Mouse (Mus musculus): ENCODE data around the gene Mdga1. TPM values are rescaled to one million over a fixed set of nuclear protein-coding genes. Genes with fewer than 3 reads are reported as not detected.

Gene Mdga1
- polyA plus RNA-seq, 1 experiment = 10.9 TPM

DNA sequence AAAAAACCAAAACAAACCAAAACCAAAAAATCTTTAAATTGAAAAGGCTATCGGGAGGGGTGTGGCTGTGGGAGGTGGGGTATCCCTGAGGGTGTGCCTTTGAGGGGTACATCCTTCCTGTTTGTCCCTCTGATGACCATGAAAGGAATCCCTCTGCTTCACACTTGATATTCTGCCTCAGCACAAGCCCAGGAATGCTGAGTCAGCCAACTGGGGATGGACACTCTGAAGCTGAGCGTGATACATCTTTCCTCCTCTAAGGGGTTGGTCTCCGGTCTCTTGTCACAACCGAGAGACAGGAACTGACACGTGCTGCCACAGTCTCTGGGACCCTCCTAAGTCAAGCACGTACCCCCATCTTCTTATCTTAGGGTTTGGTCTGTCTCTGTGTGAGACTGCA lies 37.1 kb downstream of the Mdga1 start:
- Histone ChIP-seq H3K4me3 (ENCODE audit: insufficient read depth, low read length) (no peak overlapping the region), H3K4me1 (ENCODE audit: control insufficient read depth, insufficient read depth, low read length) (no peaks in the 10 kb centered on the region; the same call in 1 of the 2 replicates), H3K27ac (ENCODE audit: insufficient read depth, low read length) (no peak overlapping the region)
- TF ChIP-seq CTCF (IDR thresholded peaks at IDR 0.05; ENCODE audit: extremely low read depth, insufficient read depth, low read length) (no peak), POLR2A (IDR thresholded peaks at IDR 0.05; ENCODE audit: extremely low read depth, insufficient read depth, low read length) (no peak)

DNA sequence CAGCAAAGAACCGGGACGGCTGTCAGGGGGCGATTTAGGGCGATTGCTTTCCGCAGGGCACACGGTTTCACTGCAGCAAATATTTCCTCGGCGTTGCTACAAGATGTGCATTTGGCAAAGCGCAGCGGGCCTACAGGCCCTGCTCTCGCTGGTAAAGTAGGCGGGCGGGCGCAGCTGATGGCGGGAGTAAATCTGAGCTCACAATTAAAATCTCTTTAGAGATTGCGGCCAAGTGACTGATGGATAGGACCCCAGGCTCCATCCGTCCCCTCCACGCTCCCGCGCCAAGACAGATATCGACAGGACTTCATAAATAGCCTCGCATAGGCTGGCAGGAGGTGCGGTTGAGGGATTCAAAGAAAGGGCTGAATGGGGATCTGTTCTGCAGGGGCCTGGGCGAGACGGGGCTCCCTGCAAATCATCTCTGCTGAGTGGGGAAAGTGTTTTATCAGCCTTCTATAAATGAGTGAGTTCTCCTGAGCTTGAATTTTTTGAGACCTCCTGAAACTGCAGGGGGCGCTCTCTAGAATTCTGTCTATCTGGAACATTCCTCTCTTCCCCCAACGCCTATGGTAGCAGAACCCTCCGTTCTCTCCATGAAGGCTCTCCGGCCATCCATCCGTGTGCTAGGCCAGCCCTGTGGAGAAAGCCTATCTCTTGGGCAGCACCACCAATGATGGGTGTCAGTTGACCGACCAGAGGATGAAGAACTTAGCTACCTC lies 38.5 kb downstream of the Mdga1 start:
- TF ChIP-seq CTCF (IDR thresholded peaks at IDR 0.05; ENCODE audit: extremely low read depth, insufficient read depth, low read length) (no peak), POLR2A (IDR thresholded peaks at IDR 0.05; ENCODE audit: extremely low read depth, insufficient read depth, low read length) (no peak)
- H3K4me3 ChIP-seq (ENCODE audit: insufficient read depth, low read length) = no peak overlapping the region
- H3K27ac ChIP-seq (ENCODE audit: insufficient read depth, low read length) = no peak overlapping the region
- no peaks in the 10 kb centered on the region; the same call in 1 of the 2 replicates for H3K4me1 ChIP-seq (ENCODE audit: control insufficient read depth, insufficient read depth, low read length)

- no peaks in the 10 kb centered on the region; the same call in 1 of the 2 replicates for H3K4me1 ChIP-seq (ENCODE audit: control insufficient read depth, insufficient read depth, low read length)
- no peak overlapping the region for H3K27ac ChIP-seq (ENCODE audit: insufficient read depth, low read length)
- H3K4me3 ChIP-seq (ENCODE audit: insufficient read depth, low read length) = no peak overlapping the region
- TF ChIP-seq CTCF (IDR thresholded peaks at IDR 0.05; ENCODE audit: extremely low read depth, insufficient read depth, low read length) (no peak), POLR2A (IDR thresholded peaks at IDR 0.05; ENCODE audit: extremely low read depth, insufficient read depth, low read length) (no peak)
Measured at GRCm38 (mm10) chr17:29928751-29929237, 41.1 kb downstream of the Mdga1 start.

- no peaks in the 10 kb centered on the region; the same call in 1 of the 2 replicates for H3K4me1 ChIP-seq (ENCODE audit: control insufficient read depth, insufficient read depth, low read length)
- no peak overlapping the region for H3K4me3 ChIP-seq (ENCODE audit: insufficient read depth, low read length)
- TF ChIP-seq CTCF (IDR thresholded peaks at IDR 0.05; ENCODE audit: extremely low read depth, insufficient read depth, low read length) = no peak
- no peak for TF ChIP-seq POLR2A (IDR thresholded peaks at IDR 0.05; ENCODE audit: extremely low read depth, insufficient read depth, low read length)
- no peak overlapping the region for H3K27ac ChIP-seq (ENCODE audit: insufficient read depth, low read length)
Measured at GRCm38 (mm10) chr17:29925608-29926606, 44.0 kb downstream of the Mdga1 start.

DNA sequence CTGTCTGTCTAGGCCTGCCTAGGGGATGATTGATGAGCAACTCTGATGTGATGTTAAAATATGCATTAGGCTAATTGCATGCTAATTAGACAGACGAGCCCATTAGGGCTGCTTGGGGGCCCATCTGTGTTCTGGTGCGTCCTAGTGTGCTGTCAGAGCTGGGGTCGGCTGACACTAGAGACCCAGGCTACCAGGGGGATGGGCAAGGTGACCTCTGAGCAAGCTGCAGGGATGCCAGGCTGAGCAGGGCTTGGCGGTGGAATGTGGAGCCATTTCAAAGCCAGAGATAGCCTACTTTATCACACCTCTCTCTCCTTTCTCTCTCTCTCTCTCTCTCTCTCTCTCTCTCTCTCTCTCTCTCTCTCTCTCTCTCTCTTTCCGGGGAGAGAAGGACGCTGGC lies 49.8 kb downstream of the Mdga1 start:
- Histone ChIP-seq H3K27ac (ENCODE audit: insufficient read depth, low read length) (no peak overlapping the region), H3K4me1 (ENCODE audit: control insufficient read depth, insufficient read depth, low read length) (no peaks in the 10 kb centered on the region), H3K4me3 (ENCODE audit: insufficient read depth, low read length) (no peak overlapping the region)
- no peak for TF ChIP-seq CTCF (IDR thresholded peaks at IDR 0.05; ENCODE audit: extremely low read depth, insufficient read depth, low read length)
- TF ChIP-seq POLR2A (IDR thresholded peaks at IDR 0.05; ENCODE audit: extremely low read depth, insufficient read depth, low read length) = no peak

DNA sequence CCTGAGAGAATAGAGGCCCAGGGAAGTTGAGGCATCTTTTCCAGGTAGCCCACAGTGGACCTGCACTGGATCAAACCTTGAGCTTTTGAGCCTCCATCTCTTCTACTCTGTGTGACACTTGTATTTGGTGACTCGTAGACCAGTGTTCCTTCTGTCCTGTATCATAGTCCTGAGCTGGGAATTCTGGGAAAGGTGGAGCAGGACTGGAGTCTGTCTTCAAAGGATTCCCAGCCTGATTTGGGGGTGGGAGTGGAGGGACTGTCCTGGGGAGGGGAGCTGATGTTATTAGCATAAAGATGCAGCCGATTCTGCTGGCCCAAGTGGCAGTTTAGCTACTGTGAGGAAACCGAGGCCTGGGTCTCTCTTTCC lies 50.4 kb downstream of the Mdga1 start:
- Histone ChIP-seq H3K4me3 (ENCODE audit: insufficient read depth, low read length) (no peak overlapping the region), H3K27ac (ENCODE audit: insufficient read depth, low read length) (no peak overlapping the region), H3K4me1 (ENCODE audit: control insufficient read depth, insufficient read depth, low read length) (no peaks in the 10 kb centered on the region)
- no peak for TF ChIP-seq POLR2A (IDR thresholded peaks at IDR 0.05; ENCODE audit: extremely low read depth, insufficient read depth, low read length)
- no peak for TF ChIP-seq CTCF (IDR thresholded peaks at IDR 0.05; ENCODE audit: extremely low read depth, insufficient read depth, low read length)

- no peak overlapping the region for H3K27ac ChIP-seq (ENCODE audit: insufficient read depth, low read length)
Measured at GRCm38 (mm10) chr17:29918791-29919551, 50.9 kb downstream of the Mdga1 start.

GRCm38 (mm10) chr17:29916968-29917367 lies 52.9 kb downstream of the Mdga1 start:
- TF ChIP-seq CTCF (IDR thresholded peaks at IDR 0.05; ENCODE audit: extremely low read depth, insufficient read depth, low read length) (no peak), POLR2A (IDR thresholded peaks at IDR 0.05; ENCODE audit: extremely low read depth, insufficient read depth, low read length) (no peak)
- Histone ChIP-seq H3K27ac (ENCODE audit: insufficient read depth, low read length) (no peak overlapping the region), H3K4me1 (ENCODE audit: control insufficient read depth, insufficient read depth, low read length) (no peaks in the 10 kb centered on the region), H3K4me3 (ENCODE audit: insufficient read depth, low read length) (no peak overlapping the region)

More at GRCm38 (mm10) chr17:29918791-29919551, 50.9 kb downstream of the Mdga1 start:
- Histone ChIP-seq H3K4me1 (ENCODE audit: control insufficient read depth, insufficient read depth, low read length) (no peaks in the 10 kb centered on the region), H3K4me3 (ENCODE audit: insufficient read depth, low read length) (no peak overlapping the region)
- TF ChIP-seq POLR2A (IDR thresholded peaks at IDR 0.05; ENCODE audit: extremely low read depth, insufficient read depth, low read length) (no peak), CTCF (IDR thresholded peaks at IDR 0.05; ENCODE audit: extremely low read depth, insufficient read depth, low read length) (no peak)

GRCm38 (mm10) chr17:29915820-29916219 lies 54.1 kb downstream of the Mdga1 start:
- TF ChIP-seq POLR2A (IDR thresholded peaks at IDR 0.05; ENCODE audit: extremely low read depth, insufficient read depth, low read length) (no peak), CTCF (IDR thresholded peaks at IDR 0.05; ENCODE audit: extremely low read depth, insufficient read depth, low read length) (no peak)
- no peaks in the 10 kb centered on the region for H3K4me1 ChIP-seq (ENCODE audit: control insufficient read depth, insufficient read depth, low read length)

More at GRCm38 (mm10) chr17:29915820-29916219, 54.1 kb downstream of the Mdga1 start:
- Histone ChIP-seq H3K4me3 (ENCODE audit: insufficient read depth, low read length) (no peak overlapping the region), H3K27ac (ENCODE audit: insufficient read depth, low read length) (no peak overlapping the region)

Data from cortical plate, adult 2 months (tissue).